Mouse (Mus musculus) spleen, adult 2 months (tissue): Measurements from ENCODE around the gene Mrgprf. TPM values are rescaled to one million over a fixed set of nuclear protein-coding genes. Genes with fewer than 3 reads are reported as not detected.

Source experiments
- DNase-seq, 2 experiments: peaks; one replicate each; pipeline versions ENCODE4 v3.0.0 to v3.0.0-alpha.2; 2012 to 2021; ENCODE audit warnings: low spot score in 2 of 2, low read depth in 1 of 2
- H3K27ac ChIP-seq: fragments of 200-500 bp; 2 replicates; pipeline ENCODE4 v1.5.1; 2012; ENCODE audit warnings: low read length, inconsistent platforms; ENCODE audit not compliant: insufficient read depth
- H3K27me3 ChIP-seq: fragments of 200-500 bp; 2 replicates; pipeline ENCODE4 v1.6.1; 2012; ENCODE audit warnings: mild to moderate bottlenecking, moderate library complexity, low read length, inconsistent platforms; ENCODE audit not compliant: control insufficient read depth, insufficient read depth
- H3K36me3 ChIP-seq: fragments of 200-500 bp; 2 replicates; pipeline ENCODE4 v1.6.1; 2012; ENCODE audit warnings: mild to moderate bottlenecking, low read length, inconsistent platforms; ENCODE audit not compliant: control insufficient read depth, insufficient read depth
- H3K4me1 ChIP-seq: fragments of 200-500 bp; 2 replicates; pipeline ENCODE4 v1.6.1; 2011; ENCODE audit warnings: inconsistent platforms; ENCODE audit not compliant: control insufficient read depth, insufficient read depth, insufficient read length
- H3K4me3 ChIP-seq: fragments of 200-500 bp; 2 replicates; pipeline ENCODE4 v1.5.1; 2011; ENCODE audit warnings: mild to moderate bottlenecking, inconsistent platforms; ENCODE audit not compliant: insufficient read depth, insufficient read length; ENCODE audit errors: extremely low read depth
- CTCF ChIP-seq: fragments of 200-500 bp; IDR thresholded peaks from 2 replicates; pipeline ENCODE4 v1.5.1; 2011; ENCODE audit warnings: mild to moderate bottlenecking, inconsistent platforms; ENCODE audit not compliant: insufficient read depth, insufficient read length, insufficient replicate concordance; ENCODE audit errors: extremely low read depth
- POLR2A ChIP-seq: fragments of 200-500 bp; IDR thresholded peaks from 2 replicates; pipeline ENCODE4 v1.6.1; 2011; ENCODE audit warnings: low read depth, low read length, inconsistent platforms
- WGBS: fragments of 180-500 bp; shearing (Covaris S2); methylation state at CpG from one replicate; pipeline ENCODE4 v1.1.7; 2018; 5-methylcytosine and 5-hydroxymethylcytosine counted together
- polyA plus RNA-seq: library from polyadenylated mRNA; depleted of rRNA; stranded (reverse); fragments of >200 nt; gene quantifications from 2 replicates; pipeline ENCODE4 v1.2.3, GENCODE M21; 2012

Mrgprf gene
- polyA plus RNA-seq, 1 experiment = 2.2 TPM

DNA sequence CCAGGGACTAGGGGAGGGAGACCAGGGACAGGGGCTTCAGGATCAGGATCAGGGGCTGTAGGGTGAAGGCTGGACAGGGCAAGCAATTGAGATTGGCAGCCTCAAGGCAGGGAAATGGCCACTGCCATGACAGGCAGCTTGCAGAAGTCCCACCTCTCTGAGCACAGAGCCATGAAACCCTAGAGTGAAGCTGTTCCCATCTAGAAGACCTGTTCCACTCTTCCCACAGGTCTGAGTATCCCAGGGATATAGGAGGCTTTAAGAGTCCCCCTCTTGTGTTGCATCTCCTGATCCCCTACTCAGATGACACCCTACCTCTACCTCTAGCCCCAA, 346 bp downstream of the Mrgprf start:
- H3K4me3 ChIP-seq = no peak overlapping the region

DNA sequence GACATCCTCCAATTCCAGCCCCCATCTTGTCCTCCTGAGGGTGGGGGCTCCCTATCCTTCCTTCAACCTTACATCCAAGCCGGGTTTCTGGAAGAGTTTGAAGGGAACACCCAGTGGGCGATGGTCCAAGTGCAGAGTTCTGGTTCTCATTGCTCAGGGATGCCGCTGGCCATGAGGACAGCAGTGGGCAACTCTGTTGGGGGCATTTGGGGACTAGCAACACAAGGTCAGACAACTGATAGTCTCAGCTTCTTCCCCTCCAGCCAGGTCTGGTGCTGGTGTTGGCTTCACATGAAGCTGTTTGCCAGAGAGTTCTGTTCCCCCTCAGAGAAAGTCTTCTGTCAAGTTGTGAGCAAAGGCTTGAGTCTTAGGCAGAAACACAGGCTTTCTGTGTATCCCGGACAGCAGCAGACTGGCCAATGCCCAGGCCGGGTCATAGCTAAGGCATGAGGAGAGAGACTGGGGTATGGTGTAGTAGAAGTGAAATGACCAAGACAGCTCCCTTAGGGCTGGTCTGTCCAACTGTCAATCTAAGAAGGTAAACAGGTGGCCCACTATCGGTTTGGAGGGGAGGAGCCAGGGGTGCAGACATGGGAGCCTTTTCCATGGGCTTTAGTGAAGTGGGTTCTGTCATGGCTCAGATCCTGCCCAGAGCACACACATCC, 845 bp downstream of the Mrgprf start:
- DNase-seq = no peak
- H3K4me3 ChIP-seq = no peak overlapping the region
- no peak for TF ChIP-seq POLR2A
- TF ChIP-seq CTCF = no peak
- H3K27ac ChIP-seq = no peak overlapping the region
- no peaks in the 10 kb centered on the region for H3K36me3 ChIP-seq
- H3K4me1 ChIP-seq = no peaks in the 10 kb centered on the region
- no peaks in the 10 kb centered on the region for H3K27me3 ChIP-seq
- 84% methylated on average over 6 of the region's 6 CpGs for WGBS

More for the DNA sequence above, 346 bp downstream of the Mrgprf start:
- no peaks in the 10 kb centered on the region for H3K36me3 ChIP-seq
- TF ChIP-seq CTCF (no peak), POLR2A (no peak)
- no peak for DNase-seq
- no peaks in the 10 kb centered on the region for H3K4me1 ChIP-seq
- H3K27ac ChIP-seq = no peak overlapping the region
- no peaks in the 10 kb centered on the region for H3K27me3 ChIP-seq

DNA sequence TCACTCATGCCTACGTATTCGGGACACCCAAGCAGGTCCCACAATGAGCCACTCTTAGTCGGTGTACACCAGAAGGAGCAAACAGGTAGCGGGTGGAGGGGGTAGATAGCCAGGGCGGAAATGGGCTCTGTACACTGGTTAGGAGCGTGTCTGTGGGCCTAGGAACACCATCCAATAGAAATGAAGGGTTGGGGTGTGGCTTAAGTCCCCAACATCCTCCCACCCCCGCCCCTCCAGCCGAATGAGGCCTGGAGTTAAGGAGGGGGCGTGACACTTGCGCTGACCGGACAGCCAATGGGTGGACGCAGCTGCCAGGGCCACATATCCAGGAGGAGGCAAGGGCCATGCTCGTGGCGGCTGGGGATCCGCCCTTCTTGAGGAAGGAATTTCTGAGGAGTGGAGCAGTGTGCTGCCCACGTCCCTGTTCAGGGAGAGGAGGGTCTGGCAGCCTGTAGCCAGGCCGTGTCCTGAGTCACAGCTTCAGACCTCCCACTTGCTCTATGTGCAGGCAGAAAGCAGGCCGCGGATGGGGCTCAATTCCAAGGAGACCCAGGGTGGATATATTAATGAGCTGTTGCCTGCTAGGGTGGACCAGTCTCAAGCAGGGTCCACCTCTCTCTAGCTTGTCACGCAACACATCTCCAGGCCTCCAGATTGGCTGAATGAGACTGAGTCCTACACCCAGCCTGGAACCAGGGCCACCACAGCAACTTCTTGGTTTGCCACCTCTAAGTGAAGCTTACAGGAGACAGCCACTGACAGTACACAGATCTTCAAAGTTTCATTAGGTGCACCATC, 2.1 kb downstream of the Mrgprf start:
- no peak overlapping the region for H3K27ac ChIP-seq
- no peaks in the 10 kb centered on the region for H3K27me3 ChIP-seq
- no peak overlapping the region for H3K4me3 ChIP-seq
- TF ChIP-seq CTCF = no peak
- no peak for TF ChIP-seq POLR2A
- no peak for DNase-seq
- H3K4me1 ChIP-seq = no peaks in the 10 kb centered on the region
- no peaks in the 10 kb centered on the region for H3K36me3 ChIP-seq
- WGBS = 48% methylated on average over 20 of the region's 20 CpGs

DNA sequence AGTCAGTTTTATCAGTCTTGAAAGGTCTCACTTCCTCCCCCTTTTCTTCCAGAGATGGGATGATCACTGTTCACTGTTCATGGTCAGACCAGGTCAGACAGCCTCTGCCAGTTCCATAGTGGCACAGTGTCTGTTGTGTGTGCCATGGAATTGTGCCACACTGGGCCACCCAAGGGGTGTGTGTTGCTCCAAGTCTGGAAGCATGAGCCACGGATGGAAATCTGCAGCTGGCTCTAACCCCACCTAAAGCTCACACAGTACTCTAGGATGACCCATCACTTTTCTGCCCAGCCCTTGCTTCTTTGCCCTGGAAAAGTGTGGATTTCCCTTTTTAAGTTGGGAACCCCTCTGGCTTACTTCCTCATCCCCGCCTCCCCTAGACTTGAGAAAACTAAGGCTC, 3.5 kb downstream of the Mrgprf start:
- Histone ChIP-seq H3K27ac (no peak overlapping the region), H3K36me3 (no peaks in the 10 kb centered on the region), H3K27me3 (no peaks in the 10 kb centered on the region), H3K4me1 (no peaks in the 10 kb centered on the region), H3K4me3 (no peak overlapping the region)
- TF ChIP-seq CTCF (no peak), POLR2A (no peak)
- 80% methylated on average over 2 of the region's 2 CpGs for WGBS
- no peak for DNase-seq

DNA sequence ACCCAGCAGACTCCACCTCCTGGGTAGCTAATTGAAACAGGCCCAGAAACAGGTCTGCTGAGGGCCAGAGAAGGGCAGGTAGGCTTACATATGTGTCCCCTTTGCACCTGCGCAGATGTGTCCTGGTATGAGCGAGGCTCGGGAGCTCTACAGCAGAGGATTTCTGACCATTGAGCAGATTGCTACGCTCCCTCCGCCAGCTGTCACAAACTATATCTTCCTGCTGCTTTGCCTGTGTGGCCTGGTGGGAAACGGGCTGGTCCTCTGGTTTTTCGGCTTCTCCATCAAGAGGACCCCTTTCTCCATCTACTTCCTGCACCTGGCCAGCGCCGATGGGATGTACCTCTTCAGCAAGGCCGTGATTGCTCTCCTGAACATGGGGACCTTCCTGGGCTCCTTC, 7.0 kb downstream of the Mrgprf start:
- Histone ChIP-seq H3K27ac (no peak overlapping the region), H3K4me3 (no peak overlapping the region), H3K4me1 (no peaks in the 10 kb centered on the region), H3K36me3 (no peaks in the 10 kb centered on the region), H3K27me3 (no peaks in the 10 kb centered on the region)
- WGBS = 91% methylated on average over 10 of the region's 10 CpGs
- TF ChIP-seq POLR2A (no peak), CTCF (no peak)
- no peak for DNase-seq

DNA sequence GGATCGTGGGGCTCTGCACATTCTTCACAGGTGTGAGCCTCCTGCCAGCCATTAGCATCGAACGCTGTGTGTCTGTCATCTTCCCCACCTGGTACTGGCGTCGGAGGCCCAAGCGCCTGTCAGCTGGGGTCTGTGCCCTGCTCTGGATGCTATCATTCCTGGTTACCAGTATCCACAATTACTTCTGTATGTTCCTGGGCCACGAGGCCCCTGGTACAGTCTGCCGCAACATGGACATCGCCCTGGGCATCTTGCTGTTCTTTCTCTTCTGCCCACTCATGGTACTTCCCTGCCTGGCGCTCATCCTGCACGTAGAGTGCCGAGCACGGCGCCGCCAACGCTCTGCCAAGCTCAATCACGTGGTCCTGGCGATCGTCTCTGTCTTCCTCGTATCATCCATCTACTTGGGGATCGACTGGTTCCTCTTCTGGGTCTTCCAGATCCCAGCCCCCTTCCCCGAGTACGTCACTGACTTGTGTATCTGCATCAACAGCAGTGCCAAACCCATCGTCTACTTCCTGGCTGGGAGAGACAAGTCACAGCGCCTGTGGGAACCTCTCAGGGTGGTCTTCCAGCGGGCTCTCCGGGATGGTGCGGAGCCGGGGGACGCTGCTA, 7.5 kb downstream of the Mrgprf start:
- Histone ChIP-seq H3K36me3 (no peaks in the 10 kb centered on the region), H3K4me3 (no peak overlapping the region), H3K4me1 (no peaks in the 10 kb centered on the region), H3K27me3 (no peaks in the 10 kb centered on the region), H3K27ac (no peak overlapping the region)
- DNase-seq = no peak
- 82% methylated on average over 30 of the region's 30 CpGs for WGBS
- TF ChIP-seq CTCF (no peak), POLR2A (no peak)
